Mouse (Mus musculus) B cell, adult 2 months (primary cell): ENCODE results near the gene Slc2a9.
"Not testable (repeated sequence)": the region's sequence is repeated elsewhere in the genome, so short reads cannot be mapped to it uniquely, and the experiment has no call there.

Source experiments
- DNase-seq, 2 experiments: peaks; one replicate each; pipeline ENCODE4 v3.0.0; 2022

Gene Slc2a9

GRCm38 (mm10) chr5:38500043-38500442 lies 2.9 kb downstream of the Slc2a9 start:
- DNase-seq = no peak

GRCm38 (mm10) chr5:38499316-38499811 lies 3.6 kb downstream of the Slc2a9 start:
- no peak for DNase-seq

- DNase-seq = no peak
Observed at GRCm38 (mm10) chr5:38498479-38498878, 4.5 kb downstream of the Slc2a9 start.

- no peak for DNase-seq
Observed at GRCm38 (mm10) chr5:38496491-38497057, 6.4 kb downstream of the Slc2a9 start.

- peak in 1 of 2 experiments; percentile 26 for DNase-seq
Observed at GRCm38 (mm10) chr5:38493890-38494289, 9.1 kb downstream of the Slc2a9 start.

- no peak for DNase-seq
Observed at GRCm38 (mm10) chr5:38491763-38492162, 11.2 kb downstream of the Slc2a9 start.

DNA sequence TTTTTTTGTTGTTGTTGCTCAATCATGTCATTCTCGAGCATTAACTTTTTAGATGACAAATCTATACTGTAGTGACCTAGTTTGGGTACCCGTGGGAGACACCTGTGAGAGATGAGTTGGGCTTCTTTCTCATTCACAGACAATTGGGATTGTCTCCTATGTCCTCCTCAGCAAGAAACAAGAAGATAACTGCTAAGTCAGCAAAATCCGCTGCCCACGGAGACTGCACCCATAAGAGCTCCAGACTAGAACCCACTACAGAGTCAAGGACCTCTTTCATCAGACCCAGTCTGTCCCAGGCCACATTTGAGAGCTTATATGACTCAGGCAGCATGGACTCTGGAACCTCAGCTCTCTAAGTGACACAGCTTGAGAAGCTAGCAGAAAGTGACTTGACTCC lies 13.2 kb downstream of the Slc2a9 start:
- no peak for DNase-seq

- DNase-seq = no peak
Observed at GRCm38 (mm10) chr5:38488673-38489615, 14.0 kb downstream of the Slc2a9 start.

DNA sequence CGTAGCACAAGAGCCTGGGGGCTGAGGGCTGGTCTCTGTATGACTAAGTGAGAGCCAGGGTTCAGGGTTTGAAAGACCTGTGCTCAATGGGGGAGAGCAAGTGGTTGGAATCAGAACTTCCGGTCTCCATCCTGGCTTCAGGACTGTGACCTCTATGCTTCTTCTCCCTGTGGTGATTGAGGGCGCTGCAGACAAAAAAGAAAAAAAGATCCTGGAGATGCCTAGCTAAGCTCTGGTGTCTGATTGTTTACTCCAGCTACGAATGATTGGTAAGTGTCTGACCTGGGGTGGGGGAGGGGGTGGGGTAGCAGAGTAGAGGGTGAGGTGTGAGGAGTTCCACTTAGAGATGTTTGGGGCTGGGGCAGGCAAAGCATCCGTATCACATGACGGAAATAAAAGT lies 14.9 kb downstream of the Slc2a9 start:
- DNase-seq = no peak

GRCm38 (mm10) chr5:38487247-38487646 lies 15.7 kb downstream of the Slc2a9 start:
- no peak for DNase-seq

GRCm38 (mm10) chr5:38485946-38486345 lies 17.0 kb downstream of the Slc2a9 start:
- DNase-seq = no peak

DNA sequence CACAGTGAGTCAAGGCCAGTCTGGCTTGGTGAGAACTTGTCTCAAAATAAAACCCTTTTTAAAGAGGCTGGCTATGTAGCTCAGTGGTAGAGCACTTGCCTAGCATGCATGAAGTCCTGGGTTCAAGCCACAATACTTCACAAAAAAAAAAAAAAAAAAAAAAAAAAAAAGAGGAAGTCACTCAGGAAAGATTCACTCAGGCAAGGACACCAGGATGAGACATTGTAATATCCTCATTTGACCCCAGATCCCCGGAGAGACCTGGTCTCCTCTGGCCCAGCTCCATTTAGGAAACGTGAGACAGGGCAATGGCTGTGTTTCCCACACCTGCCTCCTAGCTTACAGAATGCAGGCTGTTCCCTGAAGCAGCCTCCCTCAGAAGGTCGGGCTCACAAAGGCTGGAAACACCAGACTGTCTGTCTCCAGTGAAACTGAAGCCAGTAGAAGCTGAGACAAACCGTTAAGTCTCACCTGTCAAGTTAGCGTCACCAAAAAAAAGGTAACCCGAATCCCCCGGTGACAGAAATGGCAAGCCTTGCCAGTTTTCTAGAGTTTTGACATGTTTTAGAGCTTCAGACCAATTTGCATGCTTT lies 19.3 kb downstream of the Slc2a9 start:
- no peak for DNase-seq

DNA sequence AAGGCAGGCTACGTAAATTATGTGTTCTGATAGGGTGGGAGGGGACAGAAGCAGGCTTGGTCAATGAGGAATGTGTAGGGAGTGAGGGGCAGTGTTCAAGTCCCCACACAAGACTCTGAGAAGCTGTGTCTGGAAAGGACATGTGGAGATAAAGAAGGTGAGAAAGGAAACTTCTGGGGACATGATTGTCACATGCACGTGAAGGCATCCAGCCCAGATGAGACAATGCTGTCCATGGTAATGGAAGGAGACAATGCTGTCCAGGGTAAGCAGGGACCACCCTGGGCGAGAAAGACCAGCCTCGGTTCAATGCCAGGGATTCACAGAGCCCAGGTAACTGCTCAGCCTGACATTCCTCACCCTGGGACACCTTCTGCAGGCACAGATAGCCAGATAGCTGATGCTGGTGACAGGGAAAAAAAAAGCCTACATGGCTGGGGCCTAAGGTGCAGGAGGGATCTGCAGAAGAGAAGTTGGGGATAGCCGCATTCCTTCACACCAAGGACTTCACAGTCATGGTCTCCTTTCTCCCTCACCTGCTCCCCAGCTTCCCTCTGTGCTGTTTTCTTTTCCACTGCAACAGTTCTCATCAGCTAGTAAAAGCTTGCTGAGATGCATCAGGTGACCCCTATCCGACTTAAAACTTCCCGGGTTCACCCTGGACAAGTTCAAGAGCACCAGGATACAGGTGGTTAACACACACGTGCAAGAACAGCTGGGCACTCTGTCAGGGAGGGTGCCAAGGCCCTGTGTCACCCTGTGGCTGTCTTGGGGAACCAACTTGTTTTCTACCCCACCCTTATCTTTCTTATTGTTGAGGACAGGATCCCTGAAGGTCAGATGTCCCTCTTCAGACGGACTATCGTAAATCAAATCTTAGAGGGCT lies 21.9 kb downstream of the Slc2a9 start:
- no peak for DNase-seq

- peak; percentile 52 to 58 for DNase-seq
Observed at GRCm38 (mm10) chr5:38479908-38480725, 22.8 kb downstream of the Slc2a9 start.

DNA sequence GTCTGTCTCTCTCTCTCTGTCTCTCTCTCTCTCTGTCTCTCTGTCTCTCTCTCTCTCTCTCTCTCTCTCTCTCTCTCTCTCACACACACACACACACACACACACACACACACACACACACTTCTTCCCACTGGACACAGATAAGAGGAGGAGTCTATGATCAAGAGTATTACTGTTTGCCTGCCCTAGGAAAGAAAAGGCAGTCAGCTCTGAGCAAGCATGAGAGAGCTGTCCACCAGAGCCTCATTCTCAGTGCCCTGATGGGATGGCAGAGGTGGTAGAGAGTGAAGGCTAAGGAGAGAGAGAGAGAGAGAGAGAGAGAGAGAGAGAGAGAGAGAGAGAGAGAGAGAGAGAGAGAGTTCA lies 23.4 kb downstream of the Slc2a9 start:
- not testable (repeated sequence) for DNase-seq

GRCm38 (mm10) chr5:38479027-38479426 lies 23.9 kb downstream of the Slc2a9 start:
- DNase-seq = peak; percentile 37 to 44

DNA sequence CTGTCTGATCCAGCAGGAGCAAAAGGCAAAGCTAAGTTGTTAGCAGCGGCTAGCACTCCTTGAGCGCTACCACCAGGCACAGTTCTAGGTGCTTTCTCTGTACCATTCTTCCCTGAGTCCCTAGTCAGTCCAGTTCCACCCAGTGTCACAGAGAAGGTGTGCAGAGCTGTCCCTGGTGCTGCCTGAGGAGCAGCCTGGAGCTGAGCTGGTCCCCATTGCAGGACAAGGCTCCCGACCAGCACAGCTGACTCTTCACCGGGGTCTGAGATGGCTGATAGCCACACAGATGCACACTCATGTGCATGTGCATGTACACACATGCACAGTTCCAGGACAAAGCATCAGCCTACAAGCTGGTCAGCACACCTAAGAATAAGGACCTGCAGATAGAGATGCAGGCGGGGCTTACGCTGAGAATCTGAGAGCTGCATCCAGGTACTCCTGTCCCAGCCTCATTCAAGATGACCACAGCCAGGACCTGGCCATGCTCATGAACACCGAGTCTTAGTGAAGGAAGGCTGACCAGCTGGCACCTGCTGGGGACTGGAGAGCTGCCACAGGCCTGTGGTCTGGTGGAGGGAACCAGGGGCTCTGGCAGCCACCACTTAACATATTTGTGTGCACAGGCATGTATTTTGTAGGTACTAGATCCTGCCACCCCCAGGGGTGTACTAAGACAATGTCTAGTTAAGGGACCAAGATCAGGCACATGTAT lies 25.1 kb downstream of the Slc2a9 start:
- no peak for DNase-seq

GRCm38 (mm10) chr5:38476861-38477565 lies 25.9 kb downstream of the Slc2a9 start:
- DNase-seq = peak; percentile 61

DNA sequence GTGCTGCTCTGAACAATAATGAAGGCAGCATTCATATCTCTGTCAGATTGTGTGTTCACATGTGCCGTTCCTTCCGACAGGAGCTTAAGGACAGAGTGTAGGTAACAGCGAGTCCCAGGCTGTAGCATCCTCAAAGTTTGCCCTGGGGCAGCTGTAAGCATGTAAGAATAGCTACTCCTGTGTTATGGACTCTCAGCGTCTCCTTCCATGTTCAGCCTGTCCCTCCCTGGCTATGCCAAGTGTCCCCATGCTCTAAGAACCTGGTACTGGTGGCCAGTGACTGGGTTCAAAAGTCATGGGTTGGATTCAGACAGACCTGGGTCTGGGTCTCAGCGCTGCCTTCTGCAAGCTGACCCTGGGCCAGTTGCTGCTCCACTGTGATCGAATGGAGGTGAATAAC lies 32.1 kb downstream of the Slc2a9 start:
- no peak for DNase-seq

DNA sequence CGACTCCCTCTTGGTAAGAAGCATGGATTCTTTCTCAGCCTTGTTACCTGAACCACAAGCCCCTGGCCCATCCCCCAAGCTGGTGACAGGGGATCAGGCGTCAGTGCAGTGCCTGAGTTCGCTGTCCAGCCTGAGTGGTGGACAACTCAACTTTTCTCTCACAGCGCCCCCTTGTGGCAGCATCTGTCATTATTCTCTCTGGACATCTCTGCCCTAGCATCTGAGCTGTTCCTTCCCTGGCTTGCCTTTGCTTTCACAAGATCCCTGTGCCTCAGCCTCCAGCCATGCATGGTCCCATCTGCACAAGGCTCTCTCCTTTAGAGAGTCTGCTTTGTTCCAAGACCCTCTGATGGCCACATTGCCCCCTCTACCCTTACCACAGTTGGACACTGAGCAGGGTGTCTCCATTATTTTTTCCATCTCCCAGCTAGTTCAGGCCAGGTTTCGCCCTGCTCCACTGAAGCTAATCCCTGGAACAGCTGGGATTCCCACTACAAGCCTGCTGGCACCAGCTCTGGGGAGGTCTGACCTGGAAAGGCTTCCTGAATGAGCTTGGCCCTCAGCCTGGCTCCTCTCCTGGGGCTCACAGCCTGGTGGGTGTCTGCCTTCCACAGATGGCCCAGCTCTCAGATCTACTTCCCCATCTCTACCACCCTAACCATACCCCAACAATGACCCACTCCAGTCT lies 32.9 kb downstream of the Slc2a9 start:
- peak; percentile 74 to 75 for DNase-seq
